Mouse (Mus musculus) liver, embryonic 14.5 days (tissue): Measurements from ENCODE around the gene Cpox.

ENCODE experiments used
- CTCF ChIP-seq: IDR thresholded peaks from 2 replicates; pipeline ENCODE4 v1.5.1; 2016; ENCODE audit warnings: antibody characterized with exemption, low read depth, control low read depth
- EP300 ChIP-seq: IDR thresholded peaks from 2 replicates; pipeline ENCODE4 v1.6.1; 2016; ENCODE audit warnings: antibody characterized with exemption, low read depth

DNA sequence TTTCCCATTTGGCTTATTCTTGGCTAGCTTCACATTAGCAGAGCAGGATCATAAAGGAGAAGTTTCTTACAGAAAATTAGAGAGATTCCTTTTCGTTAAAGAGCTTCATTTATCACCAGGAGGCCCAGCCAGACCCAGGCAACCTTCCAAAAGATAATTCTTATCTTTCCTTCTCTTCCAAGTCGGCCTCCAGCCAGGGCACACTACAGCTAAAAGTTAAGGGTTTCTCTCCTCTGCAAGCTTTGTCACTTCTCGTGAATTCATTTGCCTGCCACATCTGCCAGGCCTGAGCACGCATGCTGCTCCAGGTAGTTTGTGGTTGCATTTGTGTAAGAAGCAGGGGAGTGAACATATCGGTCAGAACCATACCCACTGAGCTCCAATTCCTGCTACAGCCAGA, 828 bp upstream of the Cpox start:
- no peak for TF ChIP-seq CTCF
- peak; percentile 90 for TF ChIP-seq EP300
